Mouse (Mus musculus) c-Kit-positive CD71-positive TER-119-negative erythroid progenitor cells, embryonic 14.5 days (primary cell): ENCODE measurements around the gene Spata45.

Experiments
- DNase-seq: peaks from one replicate; pipeline ENCODE4 v3.0.0-alpha.2; 2013; ENCODE audit warnings: low read depth

Spata45 gene

GRCm38 (mm10) chr1:191041352-191041751, 4.9 kb downstream of the Spata45 start:
- DNase-seq = no peak

- no peak for DNase-seq
Measured at GRCm38 (mm10) chr1:191042106-191042505, 5.7 kb downstream of the Spata45 start.

GRCm38 (mm10) chr1:191042688-191043087, 6.2 kb downstream of the Spata45 start:
- no peak for DNase-seq

- DNase-seq = no peak
Measured at GRCm38 (mm10) chr1:191045264-191045663, 8.8 kb downstream of the Spata45 start.

GRCm38 (mm10) chr1:191046231-191046824, 9.9 kb downstream of the Spata45 start:
- DNase-seq = no peak

- no peak for DNase-seq
Measured at GRCm38 (mm10) chr1:191053555-191053954, 17.1 kb downstream of the Spata45 start.

- DNase-seq = peak; percentile 77
Measured at GRCm38 (mm10) chr1:191054870-191055532, 18.6 kb downstream of the Spata45 start.

- no peak for DNase-seq
Measured at GRCm38 (mm10) chr1:191055533-191055873, 19.1 kb downstream of the Spata45 start.

- no peak for DNase-seq
Measured at GRCm38 (mm10) chr1:191057461-191057860, 21.0 kb downstream of the Spata45 start.

- no peak for DNase-seq
Measured at GRCm38 (mm10) chr1:191062241-191062780, 25.9 kb downstream of the Spata45 start.

GRCm38 (mm10) chr1:191062781-191063485, 26.5 kb downstream of the Spata45 start, which contains the start of the genes Tatdn3 and Nsl1:
Tatdn3 (minus strand) TSS chr1:191062932.
Nsl1 (plus strand) TSS chr1:191063012.
- DNase-seq = peak; percentile 82

GRCm38 (mm10) chr1:191063700-191064099, 27.3 kb downstream of the Spata45 start:
- no peak for DNase-seq

- DNase-seq = no peak
Measured at GRCm38 (mm10) chr1:191064535-191064934, 28.1 kb downstream of the Spata45 start.

- DNase-seq = no peak
Measured at GRCm38 (mm10) chr1:191065188-191065587, 28.7 kb downstream of the Spata45 start.

- DNase-seq = no peak
Measured at GRCm38 (mm10) chr1:191068377-191068776, 31.9 kb downstream of the Spata45 start.

- DNase-seq = no peak
Measured at GRCm38 (mm10) chr1:191070259-191070658, 33.8 kb downstream of the Spata45 start.

GRCm38 (mm10) chr1:191071613-191072012, 35.2 kb downstream of the Spata45 start:
- no peak for DNase-seq

- DNase-seq = no peak
Measured at GRCm38 (mm10) chr1:191072329-191072913, 36.0 kb downstream of the Spata45 start.

- DNase-seq = no peak
Measured at GRCm38 (mm10) chr1:191073001-191073400, 36.6 kb downstream of the Spata45 start.

GRCm38 (mm10) chr1:191073486-191073885, 37.0 kb downstream of the Spata45 start:
- DNase-seq = no peak

- no peak for DNase-seq
Measured at GRCm38 (mm10) chr1:191075199-191075883, 38.9 kb downstream of the Spata45 start.

- no peak for DNase-seq
Measured at GRCm38 (mm10) chr1:191083230-191083629, 46.8 kb downstream of the Spata45 start.
